Mouse (Mus musculus) ES-E14 (cell line): Measurements from ENCODE around the gene Ctrb1. TPM values are rescaled to one million over a fixed set of nuclear protein-coding genes. Genes with fewer than 3 reads are reported as not detected.

Source experiments
- DNase-seq: peaks from one replicate; pipeline ENCODE4 v3.0.0-alpha.2; 2013; ENCODE audit warnings: low read depth, low spot score
- H3K27ac ChIP-seq: 2 replicates; pipeline ENCODE4 v1.5.1; 2012; ENCODE audit warnings: low read depth, mild to moderate bottlenecking, low read length, moderate library complexity, mixed read lengths; ENCODE audit not compliant: poor library complexity, insufficient read depth, severe bottlenecking
- H3K36me3 ChIP-seq: 2 replicates; pipeline ENCODE4 v1.6.1; 2012; ENCODE audit warnings: mild to moderate bottlenecking, low read length, moderate library complexity, mixed read lengths; ENCODE audit not compliant: control insufficient read depth, poor library complexity, insufficient read depth, severe bottlenecking
- H3K4me1 ChIP-seq, 2 experiments: fragments of 150-350 bp in 1 of 2; sonication (generic) in 1 of 2; 2 replicates each; pipeline ENCODE4 v1.6.1; 2012; ENCODE audit warnings: low read length in 2 of 2, mild to moderate bottlenecking in 1 of 2, mixed read lengths in 1 of 2; ENCODE audit not compliant: control insufficient read depth in 2 of 2, insufficient read depth in 2 of 2, poor library complexity in 1 of 2
- H3K4me3 ChIP-seq, 2 experiments: fragments of 150-350 bp in 1 of 2; sonication (generic) in 1 of 2; 2 replicates each; pipeline ENCODE4 v1.5.1; 2012; ENCODE audit warnings: low read length in 2 of 2, low read depth in 1 of 2, mild to moderate bottlenecking in 1 of 2, mixed read lengths in 1 of 2; ENCODE audit not compliant: insufficient read depth in 1 of 2, poor library complexity in 1 of 2, severe bottlenecking in 1 of 2
- H3K9ac ChIP-seq: 2 replicates; pipeline ENCODE4 v1.6.1; 2012; ENCODE audit warnings: low read depth, mild to moderate bottlenecking, low read length, mixed read lengths; ENCODE audit not compliant: poor library complexity, insufficient read depth, severe bottlenecking
- H3K9me3 ChIP-seq: fragments of 150-350 bp; sonication (generic); 2 replicates; pipeline ENCODE4 v1.6.1; 2012; ENCODE audit warnings: low read depth, mild to moderate bottlenecking, low read length; ENCODE audit not compliant: control insufficient read depth, insufficient read depth
- CHD2 ChIP-seq: IDR thresholded peaks from 2 replicates; pipeline ENCODE4 v1.6.1; 2014; ENCODE audit warnings: mild to moderate bottlenecking, low read depth, low read length, inconsistent platforms
- HCFC1 ChIP-seq: IDR thresholded peaks from 2 replicates; pipeline ENCODE4 v1.6.1; 2012; ENCODE audit warnings: low read length, inconsistent platforms, borderline replicate concordance; ENCODE audit not compliant: insufficient read depth
- MAFK ChIP-seq: IDR thresholded peaks from 2 replicates; pipeline ENCODE4 v1.6.1; 2014; ENCODE audit warnings: mild to moderate bottlenecking, low read depth, low read length, inconsistent platforms; ENCODE audit not compliant: insufficient read depth
- ZC3H11A ChIP-seq: IDR thresholded peaks from 2 replicates; pipeline ENCODE4 v1.6.1; 2012; ENCODE audit warnings: low read depth, mild to moderate bottlenecking, inconsistent platforms, low read length, borderline replicate concordance
- ZNF384 ChIP-seq: IDR thresholded peaks from 2 replicates; pipeline ENCODE4 v1.6.1; 2012; ENCODE audit warnings: low read depth, low read length, inconsistent platforms
- in situ Hi-C, 2 experiments: fragments of 600-800 bp; cut with MboI; formaldehyde crosslinking; loops; one replicate each; pipeline ENCODE4 v1.15.1; 2025; ENCODE audit warnings: low sequenced_read_pairs in 2 of 2, inconsistent platforms in 1 of 2; ENCODE audit not compliant: unreplicated experiment in 2 of 2
- total RNA-seq: library from RNA; depleted of rRNA; stranded (reverse); fragments of 300-350 nt; gene quantifications from 2 replicates; pipeline ENCODE4 v1.2.3, GENCODE M21; 2012

Ctrb1 gene
- total RNA-seq, 1 experiment: 0.22 TPM

DNA sequence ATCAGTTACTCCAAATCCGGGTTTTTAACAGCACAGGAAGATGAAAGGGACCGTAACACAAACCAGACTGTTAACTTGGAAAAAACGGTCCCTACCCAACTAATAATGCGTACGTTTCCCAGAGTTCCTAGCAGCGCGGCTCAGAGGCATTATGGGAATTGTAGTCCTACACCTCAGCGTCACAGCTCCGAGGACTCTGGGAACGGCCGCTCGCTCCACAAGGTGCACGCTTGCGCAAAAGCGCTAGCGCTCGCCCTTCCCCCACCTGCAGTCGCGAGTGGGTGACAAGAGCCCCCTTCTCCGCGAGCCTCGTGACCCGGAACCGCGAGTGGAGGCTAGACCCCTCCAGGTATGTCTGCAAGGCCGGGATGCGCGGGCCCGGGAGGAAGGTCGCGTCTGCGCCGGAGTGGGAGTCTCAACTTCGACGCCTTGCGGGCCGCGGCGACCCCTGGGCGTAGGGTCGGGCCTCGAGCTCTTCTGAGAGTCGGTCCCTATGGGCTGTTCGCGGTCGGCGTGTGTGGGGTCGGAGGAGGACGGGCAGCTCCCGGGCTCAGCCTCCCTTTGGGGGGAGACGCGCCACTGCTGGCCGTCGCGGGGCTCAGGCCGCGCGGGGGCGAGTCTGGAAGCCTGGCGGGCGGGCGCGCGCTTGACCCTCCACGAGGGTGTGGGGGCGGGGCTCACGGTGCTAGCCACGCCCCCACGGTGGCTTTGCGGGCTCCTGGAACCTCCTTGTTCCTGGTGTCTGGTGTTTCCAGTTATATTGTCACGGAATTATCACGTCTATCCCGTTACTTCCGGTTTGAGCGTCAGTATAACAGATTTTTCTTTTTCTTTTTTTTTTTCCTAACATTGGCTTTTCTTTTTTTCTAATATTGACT lies 47.3 kb downstream of the Ctrb1 start, which contains the start of gene Zfp1:
Zfp1 (plus strand) TSS at position 138 of the 878 bp plus-strand sequence.
- Histone ChIP-seq H3K4me3 (peak within 1 kb of the TSS; percentile 90 to 95), H3K27ac (peak within 1 kb of the TSS; percentile 89), H3K9ac (peak within 1 kb of the TSS; percentile 98), H3K36me3 (no peaks in the 10 kb centered on the region), H3K9me3 (no peaks in the 10 kb centered on the region), H3K4me1 (peaks cover 5 to 12% of the 10 kb centered on the region in 2 experiments)
- in situ Hi-C loops: no loop called here
- TF ChIP-seq HCFC1: peak; percentile 96
- no peak for TF ChIP-seq ZC3H11A
- peak; percentile 15; the same call in 1 of the 2 replicates for TF ChIP-seq CHD2
- DNase-seq: peak; percentile 87

DNA sequence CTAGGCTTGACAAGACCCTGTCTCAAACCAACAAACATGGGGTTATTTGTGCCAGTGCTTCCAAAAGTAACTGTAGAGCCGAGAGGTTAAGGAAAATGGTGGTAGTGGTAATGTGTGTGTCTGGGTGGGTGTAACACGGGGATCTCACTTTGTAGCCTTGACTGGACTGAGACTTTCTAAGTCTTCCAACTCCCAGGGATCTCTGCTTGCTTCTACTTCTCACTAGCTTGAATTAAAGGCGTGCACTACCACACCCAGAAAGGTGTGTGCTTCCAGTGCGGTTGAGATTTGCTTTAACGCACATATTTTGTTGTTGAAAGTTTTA lies 47.9 kb downstream of the Ctrb1 start:
- no peak for TF ChIP-seq ZC3H11A
- no peak for TF ChIP-seq CHD2
- no peak for TF ChIP-seq MAFK
- no peak for TF ChIP-seq ZNF384
- no peak for TF ChIP-seq HCFC1
- Histone ChIP-seq H3K36me3 (no peaks in the 10 kb centered on the region), H3K9ac (peak overlapping the region; percentile 67; the same call in 1 of the 2 replicates), H3K9me3 (no peaks in the 10 kb centered on the region), H3K27ac (no peak overlapping the region), H3K4me3 (peak overlapping the region; percentile 90 to 95), H3K4me1 (peaks cover 2 to 9% of the 10 kb centered on the region in 2 experiments)
- DNase-seq: no peak
- in situ Hi-C loops: no loop called here

DNA sequence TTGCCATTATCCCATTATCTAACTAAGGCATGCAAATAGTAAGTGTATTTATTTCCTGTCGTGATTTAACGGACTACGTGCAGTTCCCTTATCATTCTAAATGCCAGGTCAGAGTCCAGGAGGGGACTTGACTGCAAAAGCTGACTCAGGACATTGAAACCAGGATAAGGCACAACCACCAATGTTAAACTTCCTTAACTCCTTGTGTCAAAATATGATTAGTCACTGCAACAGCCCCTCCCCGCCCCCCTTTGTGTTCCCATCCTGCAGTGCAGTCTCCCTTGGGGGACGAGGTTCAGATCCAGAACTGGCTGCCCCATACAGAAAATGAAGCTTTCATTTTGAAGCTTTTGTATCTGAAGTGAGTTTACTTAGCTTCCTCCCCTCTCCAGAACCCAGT lies 48.3 kb downstream of the Ctrb1 start:
- Histone ChIP-seq H3K4me3 (peak overlapping the region; percentile 90 to 95; a peak in 3 of 4 replicates), H3K4me1 (peaks cover 2 to 7% of the 10 kb centered on the region in 2 experiments), H3K9me3 (no peaks in the 10 kb centered on the region), H3K36me3 (no peaks in the 10 kb centered on the region), H3K27ac (no peak overlapping the region), H3K9ac (peak overlapping the region; percentile 67; the same call in 1 of the 2 replicates)
- DNase-seq: no peak
- in situ Hi-C loops: no loop called here
- TF ChIP-seq CHD2 (no peak), MAFK (peak; percentile 29; the same call in 1 of the 2 replicates)

DNA sequence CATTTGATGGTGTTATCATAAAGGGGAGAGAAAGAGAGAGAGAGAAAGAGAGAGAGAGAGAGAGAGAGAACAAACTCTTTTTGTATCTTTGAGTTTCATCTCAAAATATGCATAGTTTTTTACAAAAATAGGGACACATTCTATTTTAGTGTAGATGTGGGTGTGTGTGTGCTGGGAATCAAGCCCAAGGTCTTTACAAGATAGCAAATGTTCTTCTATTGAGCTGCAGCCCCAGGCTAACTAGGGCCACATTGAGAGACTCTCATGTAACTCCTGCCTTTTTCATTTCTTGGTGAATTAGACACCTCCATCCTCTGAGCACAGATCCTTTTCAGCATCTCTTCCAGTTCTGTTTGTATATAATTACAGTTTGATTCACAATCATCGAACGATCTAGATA lies 49.7 kb downstream of the Ctrb1 start:
- H3K4me3 ChIP-seq: no peak overlapping the region
- H3K9me3 ChIP-seq: no peaks in the 10 kb centered on the region
- DNase-seq: no peak
- no peak overlapping the region for H3K9ac ChIP-seq
- no peak overlapping the region for H3K27ac ChIP-seq
- in situ Hi-C loops: no loop called here
- TF ChIP-seq ZNF384 (no peak), CHD2 (no peak), MAFK (no peak), HCFC1 (no peak), ZC3H11A (no peak)
- H3K36me3 ChIP-seq: no peaks in the 10 kb centered on the region
- H3K4me1 ChIP-seq: peaks cover 2 to 3% of the 10 kb centered on the region in 2 experiments; a peak in 2 of 4 replicates
